Mouse (Mus musculus) thymus, postnatal 4 days (tissue): Measurements from ENCODE around the gene Ifi208.
"Not testable (repeated sequence)": the region's sequence is repeated elsewhere in the genome, so short reads cannot be mapped to it uniquely, and the experiment has no call there.

Experiments used
- DNase-seq: peaks from one replicate; pipeline ENCODE4 v3.0.0; 2021

Gene Ifi208

GRCm38 (mm10) chr1:173673458-173674097 lies at the start of gene Ifi208:
TSS of gene Ifi208 (plus strand) at chr1:173673675.
- peak; percentile 41 for DNase-seq

GRCm38 (mm10) chr1:173624052-173624451 lies 49.4 kb upstream of the Ifi208 start:
- DNase-seq, result no peak

GRCm38 (mm10) chr1:173626686-173627085 lies 46.8 kb upstream of the Ifi208 start:
- no peak for DNase-seq

GRCm38 (mm10) chr1:173630622-173631021 lies 42.9 kb upstream of the Ifi208 start, which contains the start of gene Ifi209:
TSS of gene Ifi209 (plus strand) at chr1:173630917.
- peak; percentile 31 for DNase-seq

- no peak for DNase-seq
These were observed 39.4 kb upstream of the Ifi208 start for GRCm38 (mm10) chr1:173633969-173634645.

- DNase-seq, result no peak
These were observed 28.1 kb upstream of the Ifi208 start for GRCm38 (mm10) chr1:173645393-173645792.

GRCm38 (mm10) chr1:173657973-173658372 lies 15.5 kb upstream of the Ifi208 start:
- no peak for DNase-seq

- not testable (repeated sequence) for DNase-seq
These were observed 5.1 kb downstream of the Ifi208 start for GRCm38 (mm10) chr1:173678605-173679004.

GRCm38 (mm10) chr1:173694270-173694669 lies 20.8 kb downstream of the Ifi208 start:
- no peak for DNase-seq

- no peak for DNase-seq
These were observed 59.7 kb downstream of the Ifi208 start for GRCm38 (mm10) chr1:173733219-173733618.

- DNase-seq, result not testable (repeated sequence)
These were observed 61.5 kb downstream of the Ifi208 start for GRCm38 (mm10) chr1:173735015-173735414.

GRCm38 (mm10) chr1:173736986-173737385 lies 63.5 kb downstream of the Ifi208 start:
- DNase-seq, result no peak

GRCm38 (mm10) chr1:173740537-173740936 lies 67.1 kb downstream of the Ifi208 start:
- no peak for DNase-seq

GRCm38 (mm10) chr1:173741656-173742055 lies 68.2 kb downstream of the Ifi208 start, which contains the start of gene Ifi207:
TSS of gene Ifi207 (minus strand) at chr1:173741747.
- no peak for DNase-seq

- no peak for DNase-seq
These were observed 68.8 kb downstream of the Ifi208 start for GRCm38 (mm10) chr1:173742262-173742661.
